Mouse (Mus musculus) lung, adult 2 months (tissue): ENCODE data around the gene Nmnat3.

Source experiments
- CTCF ChIP-seq: fragments of 200-500 bp; IDR thresholded peaks from 2 replicates; pipeline ENCODE4 v1.5.1; 2011; ENCODE audit warnings: mild to moderate bottlenecking, low read length, control low read depth; ENCODE audit not compliant: insufficient read depth
- POLR2A ChIP-seq: fragments of 200-500 bp; IDR thresholded peaks from 2 replicates; pipeline ENCODE4 v1.6.1; 2011; ENCODE audit warnings: low read depth, mild to moderate bottlenecking, control low read depth, low read length, borderline replicate concordance; ENCODE audit errors: extremely low read depth

DNA sequence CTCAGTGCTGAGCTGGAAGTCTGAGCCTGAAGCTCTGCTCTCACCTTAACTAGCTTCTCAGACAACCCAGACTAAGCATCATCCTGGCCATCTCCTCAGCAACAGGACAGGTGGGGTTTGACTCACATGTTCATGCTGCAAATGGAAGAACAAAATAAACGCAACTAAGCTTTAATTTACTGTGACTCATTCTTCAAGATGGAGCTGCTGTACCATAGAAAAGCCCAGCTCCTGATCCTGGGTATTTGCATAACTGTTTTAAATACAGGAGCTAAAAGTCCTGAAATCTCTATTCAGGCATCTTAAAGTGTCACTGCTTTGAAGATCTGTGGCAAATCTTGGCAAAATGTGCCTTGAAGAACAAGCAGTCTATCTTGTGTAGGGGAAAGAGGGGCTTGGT lies 38.9 kb downstream of the Nmnat3 start:
- TF ChIP-seq CTCF (no peak), POLR2A (no peak)
